Mouse (Mus musculus) lung, postnatal 0 days (tissue): ENCODE data around the gene Fyb2.

Experiments
- CTCF ChIP-seq: IDR thresholded peaks from 2 replicates; pipeline ENCODE4 v1.5.1; 2016; ENCODE audit warnings: antibody characterized with exemption, mild to moderate bottlenecking
- EP300 ChIP-seq: IDR thresholded peaks from 2 replicates; pipeline ENCODE4 v1.6.1; 2016; ENCODE audit warnings: antibody characterized with exemption, mild to moderate bottlenecking, control low read depth

- TF ChIP-seq EP300 (no peak), CTCF (no peak)
These were observed 59.4 kb downstream of the Fyb2 start for GRCm38 (mm10) chr4:104972606-104973005.
